Comparison of ENCODE assay signal across 9 mouse cellular contexts in the genomic region with DNA sequence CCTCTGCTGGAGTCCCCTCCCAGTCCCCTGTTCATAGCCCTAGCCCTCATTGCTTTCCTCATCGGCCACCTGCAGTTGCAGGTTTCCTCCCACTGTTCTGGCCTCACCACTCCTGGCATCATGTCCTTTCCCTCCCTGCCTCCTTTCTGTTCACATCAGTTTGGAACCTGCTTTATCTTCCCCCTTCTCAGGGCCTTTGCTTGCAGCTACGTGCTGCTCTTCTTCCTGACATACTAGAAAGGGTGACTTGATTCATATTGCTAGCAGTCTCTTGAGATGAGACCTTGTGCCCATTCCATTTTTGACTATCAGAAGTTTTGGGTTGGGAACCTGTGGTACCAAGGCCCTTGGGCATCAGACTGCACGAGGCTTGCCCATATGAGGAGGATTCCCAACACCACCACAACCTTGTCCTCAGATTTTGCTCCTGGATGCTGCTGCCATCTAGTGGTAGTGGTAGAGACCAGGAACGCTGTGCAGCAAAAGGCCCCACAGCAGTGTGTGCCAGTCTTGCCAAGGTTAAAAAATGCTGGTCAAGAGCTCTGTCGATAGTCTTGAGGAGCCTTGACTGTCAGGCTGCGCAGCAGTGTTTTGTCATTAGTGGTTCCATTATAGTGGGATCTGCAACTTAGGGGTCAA. TPM values are rescaled to one million over a fixed set of nuclear protein-coding genes. Genes with fewer than 3 reads are reported as not detected.
DNase-seq lines count a peak whose midpoint lies in the region; ATAC-seq and TF ChIP-seq lines count a peak whose summit lies in the region.
"Had no signal": no experiment of that assay in that cellular context is flagged by ENCODE, and none has a peak within 500 bp of the region (broad histone marks: within the 10 kb centered on the region; RNA-seq: fewer than 3 reads in every experiment).

No protein-coding gene starts in this region.

- TF ChIP-seq CTCF in heart, postnatal 0 days (IDR thresholded peaks at IDR 0.05; ENCODE audit: low read depth) = peak; percentile 70
- TF ChIP-seq CTCF in lung, postnatal 0 days (IDR thresholded peaks at IDR 0.05) = peak; percentile 87

- H3K27ac ChIP-seq in midbrain, embryonic 11.5 days (ENCODE audit: low read depth, low read length) = no peak overlapping the region
- H3K27ac ChIP-seq in midbrain, embryonic 10.5 days (replicated peaks) = no peak overlapping the region
- H3K27ac ChIP-seq in heart, postnatal 0 days (ENCODE audit: low read depth) = no peak overlapping the region
- no peak overlapping the region for H3K27ac ChIP-seq in lung, postnatal 0 days (ENCODE audit: low read length)
- H3K27ac ChIP-seq: heart, embryonic 15.5 days had no signal

- H3K36me3 ChIP-seq in midbrain, embryonic 11.5 days (ENCODE audit: control insufficient read depth, insufficient read depth, low read length) = peaks cover 54% of the 10 kb centered on the region
- peaks cover 80% of the 10 kb centered on the region for H3K36me3 ChIP-seq in midbrain, embryonic 10.5 days
- peaks cover 69% of the 10 kb centered on the region for H3K36me3 ChIP-seq in heart, postnatal 0 days (replicated peaks; ENCODE audit: control insufficient read depth, insufficient read depth, low read length)
- peaks cover 67% of the 10 kb centered on the region for H3K36me3 ChIP-seq in lung, postnatal 0 days (ENCODE audit: insufficient read depth, low read length)

- no peak overlapping the region for H3K4me2 ChIP-seq in midbrain, embryonic 11.5 days
- H3K4me2 ChIP-seq in heart, postnatal 0 days (ENCODE audit: low read depth, low read length) = no peak overlapping the region
- no peak overlapping the region for H3K4me2 ChIP-seq in lung, postnatal 0 days (replicated peaks; ENCODE audit: low read depth, low read length)
- H3K4me2 ChIP-seq: heart, embryonic 15.5 days had no signal

- WGBS in midbrain, embryonic 11.5 days = 66% methylated on average over 6 of the region's 6 CpGs
- whole genome bisulfite sequencing in midbrain, embryonic 10.5 days = 79% methylated on average over 6 of the region's 6 CpGs
- WGBS in heart, postnatal 0 days = 61% methylated on average over 6 of the region's 6 CpGs
- WGBS in lung, postnatal 0 days = 52% methylated on average over 6 of the region's 6 CpGs

- peak; percentile 64 for DNase-seq in cerebellum, adult 11-12 months
- peak; percentile 92 for DNase-seq in midbrain, embryonic 11.5 days (ENCODE audit: low spot score, missing footprints)
- no peak for DNase-seq in midbrain, embryonic 10.5 days (ENCODE audit: low spot score)
- DNase-seq in adrenal gland, postnatal 36 days = peak; percentile 71 to 79
- DNase-seq in heart, postnatal 0 days (ENCODE audit: low spot score) = peak; percentile 43
- peak; percentile 56 for DNase-seq in lung, postnatal 0 days (ENCODE audit: low spot score)
- peak; percentile 49 for DNase-seq in testis, postnatal 14 days (ENCODE audit: low spot score)

- peaks cover 14% of the 10 kb centered on the region for H3K4me1 ChIP-seq in midbrain, embryonic 11.5 days (ENCODE audit: control insufficient read depth, insufficient read depth, low read length)
- peaks cover 22% of the 10 kb centered on the region for H3K4me1 ChIP-seq in midbrain, embryonic 10.5 days
- H3K4me1 ChIP-seq in heart, postnatal 0 days (ENCODE audit: control insufficient read depth, insufficient read depth) = peaks cover 14% of the 10 kb centered on the region
- peaks cover 6% of the 10 kb centered on the region; the same call in 1 of the 2 replicates for H3K4me1 ChIP-seq in lung, postnatal 0 days (ENCODE audit: insufficient read depth, low read depth, low read length)

- no peak overlapping the region for H3K4me3 ChIP-seq in midbrain, embryonic 11.5 days (ENCODE audit: low read depth, low read length)
- H3K4me3 ChIP-seq in midbrain, embryonic 10.5 days = no peak overlapping the region
- no peak overlapping the region for H3K4me3 ChIP-seq in heart, postnatal 0 days (ENCODE audit: low read depth, low read length)
- H3K4me3 ChIP-seq in lung, postnatal 0 days (ENCODE audit: low read depth, low read length) = no peak overlapping the region
- H3K4me3 ChIP-seq: heart, embryonic 15.5 days had no signal

- no peaks in the 10 kb centered on the region for H3K9me3 ChIP-seq in midbrain, embryonic 11.5 days (ENCODE audit: control insufficient read depth, low read length)
- no peaks in the 10 kb centered on the region; the same call in 1 of the 2 replicates for H3K9me3 ChIP-seq in midbrain, embryonic 10.5 days (replicated peaks)
- no peaks in the 10 kb centered on the region for H3K9me3 ChIP-seq in heart, postnatal 0 days (replicated peaks; ENCODE audit: control insufficient read depth, low read length)
- no peaks in the 10 kb centered on the region for H3K9me3 ChIP-seq in lung, postnatal 0 days (ENCODE audit: low read length)
- H3K9me3 ChIP-seq: heart, embryonic 15.5 days had no signal

- no peak overlapping the region for H3K9ac ChIP-seq in midbrain, embryonic 11.5 days (ENCODE audit: low read length)
- H3K9ac ChIP-seq in heart, postnatal 0 days (replicated peaks; ENCODE audit: low read depth, low read length) = no peak overlapping the region
- H3K9ac ChIP-seq in lung, postnatal 0 days (replicated peaks; ENCODE audit: low read depth) = no peak overlapping the region
- H3K9ac ChIP-seq: heart, embryonic 15.5 days had no signal

- ATAC-seq in cerebellum, adult (ENCODE audit: insufficient number of reproducible peaks, low FRiP score, low TSS enrichment) = no peak
- ATAC-seq in midbrain, embryonic 11.5 days (ENCODE audit: low FRiP score) = no peak
- no peak for ATAC-seq in heart, postnatal 0 days (ENCODE audit: insufficient read depth, low read depth)
- ATAC-seq in lung, postnatal 0 days = no peak

- no peak for TF ChIP-seq EP300 in heart, postnatal 0 days (IDR thresholded peaks at IDR 0.05; ENCODE audit: low read depth)
- no peak for TF ChIP-seq EP300 in lung, postnatal 0 days (IDR thresholded peaks at IDR 0.05)

- peaks cover 3% of the 10 kb centered on the region for H3K27me3 ChIP-seq in midbrain, embryonic 11.5 days (ENCODE audit: control insufficient read depth, insufficient read depth, low read length)
- H3K27me3 ChIP-seq in midbrain, embryonic 10.5 days (ENCODE audit: low read depth, poor library complexity, severe bottlenecking) = peaks cover 8% of the 10 kb centered on the region
- no peaks in the 10 kb centered on the region for H3K27me3 ChIP-seq in heart, postnatal 0 days (ENCODE audit: control insufficient read depth, insufficient read depth, low read length)
- no peaks in the 10 kb centered on the region for H3K27me3 ChIP-seq in lung, postnatal 0 days (replicated peaks; ENCODE audit: insufficient read depth, low read length)
- H3K27me3 ChIP-seq: heart, embryonic 15.5 days had no signal

RNA-seq across cellular contexts. Expression of a gene that starts 4.5 kb away (rescaled TPM):
- 1.5 and 2.0 TPM in 2 replicates for polyA plus RNA-seq in midbrain, embryonic 11.5 days (2014; fragmentation: Nextera tagmentation; extraction: Ambion mirVana)
- 1.4 and 1.9 TPM in 2 replicates for polyA plus RNA-seq in midbrain, embryonic 10.5 days (2016; fragmentation: Nextera tagmentation; extraction: Ambion mirVana)
- total RNA-seq in adrenal gland, postnatal 36 days (2021) = 10 to 100 TPM; 11.4 to 17.6 TPM
- 0.27 and 3.1 TPM in 2 replicates for total RNA-seq in heart, postnatal 0 days (2014; rRNA removed; ENCODE audit: low replicate concordance)
- 3.6 and 3.8 TPM in 2 replicates for polyA plus RNA-seq in heart, postnatal 0 days (2015; fragmentation: Nextera tagmentation; extraction: Ambion mirVana)
- polyA plus RNA-seq in lung, postnatal 0 days (2015; fragmentation: Nextera tagmentation; extraction: Ambion mirVana) = 7.6 and 7.7 TPM in 2 replicates

RNA-seq across cellular contexts. Expression of a gene that starts 8.8 kb away (rescaled TPM):
- 44.4 and 45.6 TPM in 2 replicates for polyA plus RNA-seq in midbrain, embryonic 11.5 days (2014; fragmentation: Nextera tagmentation; extraction: Ambion mirVana)
- 63.1 and 82.0 TPM in 2 replicates for polyA plus RNA-seq in midbrain, embryonic 10.5 days (2016; fragmentation: Nextera tagmentation; extraction: Ambion mirVana)
- 10 to 100 TPM; 70.0 to 88.7 TPM for total RNA-seq in adrenal gland, postnatal 36 days (2021)
- 112 and 139 TPM in 2 replicates for total RNA-seq in heart, postnatal 0 days (2014; rRNA removed; ENCODE audit: low replicate concordance)
- polyA plus RNA-seq in heart, postnatal 0 days (2015; fragmentation: Nextera tagmentation; extraction: Ambion mirVana) = 12.9 and 16.0 TPM in 2 replicates
- polyA plus RNA-seq in lung, postnatal 0 days (2015; fragmentation: Nextera tagmentation; extraction: Ambion mirVana) = 28.0 and 29.6 TPM in 2 replicates

RNA-seq across cellular contexts. Expression of a gene that starts 19.0 kb away (rescaled TPM):
- 15.6 and 17.4 TPM in 2 replicates for polyA plus RNA-seq in midbrain, embryonic 11.5 days (2014; fragmentation: Nextera tagmentation; extraction: Ambion mirVana)
- polyA plus RNA-seq in midbrain, embryonic 10.5 days (2016; fragmentation: Nextera tagmentation; extraction: Ambion mirVana) = 18.1 and 20.1 TPM in 2 replicates
- total RNA-seq in adrenal gland, postnatal 36 days (2021) = 10 to 100 TPM; 35.5 to 48.5 TPM
- 34.0 and 37.4 TPM in 2 replicates for total RNA-seq in heart, postnatal 0 days (2014; rRNA removed; ENCODE audit: low replicate concordance)
- polyA plus RNA-seq in heart, postnatal 0 days (2015; fragmentation: Nextera tagmentation; extraction: Ambion mirVana) = 21.0 and 25.0 TPM in 2 replicates
- 46.7 and 51.1 TPM in 2 replicates for polyA plus RNA-seq in lung, postnatal 0 days (2015; fragmentation: Nextera tagmentation; extraction: Ambion mirVana)

RNA-seq across cellular contexts. Expression of a gene that starts 26.5 kb away (rescaled TPM):
- polyA plus RNA-seq in midbrain, embryonic 11.5 days (2014; fragmentation: Nextera tagmentation; extraction: Ambion mirVana) = 33.8 and 43.6 TPM in 2 replicates
- polyA plus RNA-seq in midbrain, embryonic 10.5 days (2016; fragmentation: Nextera tagmentation; extraction: Ambion mirVana) = 21.9 and 45.3 TPM in 2 replicates
- 1 to 10 TPM; 1.9 to 3.5 TPM for total RNA-seq in adrenal gland, postnatal 36 days (2021)
- total RNA-seq in heart, postnatal 0 days (2014; rRNA removed; ENCODE audit: low replicate concordance) = 4.2 and 5.0 TPM in 2 replicates
- 0.45 and 1.1 TPM in 2 replicates for polyA plus RNA-seq in heart, postnatal 0 days (2015; fragmentation: Nextera tagmentation; extraction: Ambion mirVana)
- polyA plus RNA-seq in lung, postnatal 0 days (2015; fragmentation: Nextera tagmentation; extraction: Ambion mirVana) = 1.1 and 1.2 TPM in 2 replicates
